Mouse (Mus musculus) macrophage (primary cell): Measurements from ENCODE around the gene Pttg1ip. TPM values are rescaled to one million over a fixed set of nuclear protein-coding genes. Genes with fewer than 3 reads are reported as not detected.

ENCODE experiments used
- H3K27ac ChIP-seq: fragments of 350-480 bp; formaldehyde crosslinking; 2 replicates; pipeline ENCODE4 v1.9.0; 2021
- H3K36me3 ChIP-seq: fragments of 350-480 bp; formaldehyde crosslinking; 2 replicates; pipeline ENCODE4 v1.9.0; 2021; ENCODE audit errors: inconsistent target
- H3K4me3 ChIP-seq: fragments of 350-480 bp; formaldehyde crosslinking; 2 replicates; pipeline ENCODE4 v1.9.0; 2021; ENCODE audit errors: inconsistent target
- H3K79me2 ChIP-seq: fragments of 350-480 bp; formaldehyde crosslinking; 2 replicates; pipeline ENCODE4 v1.9.0; 2021; ENCODE audit errors: inconsistent target
- WGBS: methylation state at CpG from one replicate; pipeline ENCODE4 v1.1.7; 2026; ENCODE audit warnings: inconsistent platforms; ENCODE audit not compliant: missing documents; 5-methylcytosine and 5-hydroxymethylcytosine counted together
- polyA plus RNA-seq: library from polyadenylated mRNA; stranded (reverse); fragments of 250-400 nt; gene quantifications from 3 replicates; pipeline ENCODE4 v1.2.4, GENCODE M21; 2018; ENCODE audit warnings: inconsistent platforms

The Pttg1ip gene
- polyA plus RNA-seq, 1 experiment from 2014 or later = 102 TPM

DNA sequence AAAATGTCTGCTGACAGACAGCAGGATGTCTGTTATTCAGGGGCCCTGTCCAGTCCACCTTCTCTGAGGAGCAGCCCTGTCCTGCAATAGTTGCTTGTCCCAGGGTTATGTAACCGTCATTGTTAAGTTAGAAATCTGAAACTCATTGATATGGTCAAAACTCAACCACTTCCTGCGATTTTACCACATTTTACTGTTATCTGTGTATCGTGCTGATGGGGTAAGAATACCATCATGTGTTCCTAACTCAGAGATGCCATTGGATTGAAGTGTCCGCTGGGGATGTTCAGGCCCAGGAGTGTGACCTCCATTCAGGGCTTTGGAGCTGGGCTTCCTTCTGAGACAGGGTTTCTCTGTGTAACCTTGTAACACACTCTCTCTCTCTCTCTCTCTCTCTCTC, 26.6 kb upstream of the Pttg1ip start:
- Histone ChIP-seq H3K27ac (no peak overlapping the region), H3K4me3 (no peak overlapping the region), H3K36me3 (peaks cover 68% of the 10 kb centered on the region), H3K79me2 (peaks cover 5% of the 10 kb centered on the region; the same call in 1 of the 2 replicates)
- 37% methylated on average over 4 of the region's 4 CpGs for WGBS

DNA sequence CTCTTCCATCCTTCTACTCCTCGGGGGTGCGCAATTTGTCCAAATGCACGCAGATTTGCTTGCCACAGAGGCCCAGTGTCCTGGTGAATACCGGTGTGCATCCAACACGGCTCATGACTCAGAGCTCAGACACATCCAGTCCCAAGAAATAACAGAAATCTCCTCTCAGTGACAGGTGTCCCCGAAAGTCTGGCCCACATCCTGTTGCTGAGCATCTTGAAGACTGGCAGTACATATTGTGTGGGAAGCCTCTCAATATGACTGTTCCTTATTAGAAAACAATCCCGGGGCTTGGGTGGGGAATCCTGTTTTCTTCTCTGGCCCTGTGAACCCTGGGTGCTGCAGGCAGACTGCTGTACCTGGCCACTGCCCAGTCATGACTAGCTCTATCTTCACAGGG, 24.9 kb upstream of the Pttg1ip start:
- H3K36me3 ChIP-seq = peaks cover 81% of the 10 kb centered on the region
- no peak overlapping the region for H3K4me3 ChIP-seq
- no peak overlapping the region for H3K27ac ChIP-seq
- H3K79me2 ChIP-seq = peaks cover 5% of the 10 kb centered on the region; the same call in 1 of the 2 replicates
- WGBS = 95% methylated on average over 7 of the region's 7 CpGs

DNA sequence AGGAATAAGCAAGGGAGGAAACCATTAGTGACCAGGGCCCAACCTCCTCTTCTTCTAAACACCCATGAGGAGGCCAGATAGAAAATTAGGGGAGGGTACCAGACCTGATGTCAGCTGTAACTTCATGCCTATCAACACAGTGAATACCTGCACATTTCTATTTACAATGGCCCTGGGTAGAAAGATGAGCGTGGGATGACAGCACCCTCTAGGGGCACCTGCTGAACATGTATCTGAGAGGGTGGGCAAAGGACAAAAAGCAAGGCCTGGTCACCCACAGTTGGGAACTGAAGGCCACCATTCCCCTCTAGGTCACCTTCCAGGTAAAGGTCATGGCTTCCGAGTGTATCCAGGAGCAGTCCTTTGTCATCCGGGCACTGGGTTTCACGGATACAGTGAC, 23.9 kb upstream of the Pttg1ip start:
- Histone ChIP-seq H3K36me3 (peaks cover 87% of the 10 kb centered on the region), H3K4me3 (no peak overlapping the region), H3K79me2 (peaks cover 1% of the 10 kb centered on the region; the same call in 1 of the 2 replicates), H3K27ac (no peak overlapping the region)
- WGBS = 98% methylated on average over 4 of the region's 4 CpGs

- H3K36me3 ChIP-seq = peaks cover 93% of the 10 kb centered on the region
- WGBS = 87% methylated on average over 10 of the region's 11 CpGs
- H3K4me3 ChIP-seq = no peak overlapping the region
- no peaks in the 10 kb centered on the region; the same call in 1 of the 2 replicates for H3K79me2 ChIP-seq
- no peak overlapping the region for H3K27ac ChIP-seq
Measured at GRCm38 (mm10) chr10:77560090-77560489, 21.4 kb upstream of the Pttg1ip start.

DNA sequence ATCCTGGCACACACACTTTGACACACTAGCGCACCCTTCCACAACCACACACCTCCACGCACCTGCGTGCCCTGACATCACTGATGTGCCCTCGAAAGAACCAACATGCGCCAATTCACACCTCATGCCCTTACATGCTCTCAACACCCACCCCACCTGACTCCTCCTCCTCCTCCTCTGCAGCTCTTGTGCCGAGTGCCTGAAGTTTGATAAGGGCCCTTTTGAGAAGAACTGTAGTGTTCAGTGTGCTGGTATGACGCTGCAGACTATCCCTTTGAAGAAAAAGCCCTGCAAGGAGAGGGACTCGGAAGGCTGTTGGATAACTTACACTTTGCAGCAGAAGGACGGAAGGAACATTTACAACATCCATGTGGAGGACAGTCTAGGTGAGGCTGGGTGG, 20.7 kb upstream of the Pttg1ip start:
- 98% methylated on average over 8 of the region's 9 CpGs for WGBS
- Histone ChIP-seq H3K36me3 (peaks cover 91% of the 10 kb centered on the region), H3K4me3 (no peak overlapping the region), H3K27ac (no peak overlapping the region), H3K79me2 (no peaks in the 10 kb centered on the region; the same call in 1 of the 2 replicates)

DNA sequence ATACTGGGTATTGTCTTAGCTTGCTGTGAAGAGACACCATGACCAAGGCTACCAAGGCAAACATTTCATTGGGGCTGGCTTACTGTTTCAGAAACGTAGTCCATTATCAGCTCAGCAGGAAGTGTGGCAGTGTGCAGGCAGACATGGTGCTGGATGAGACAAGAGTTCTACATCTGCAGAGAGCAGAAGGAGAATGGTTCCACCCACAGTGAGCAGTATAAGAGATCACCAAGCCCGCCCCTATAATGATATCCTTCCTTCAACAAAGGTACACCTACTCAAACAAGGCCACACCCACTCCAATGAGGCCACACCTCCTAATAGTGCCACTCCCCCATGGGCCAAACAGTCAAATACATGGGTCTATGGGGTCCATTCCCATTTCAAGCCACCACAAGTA, 20.0 kb upstream of the Pttg1ip start:
- H3K79me2 ChIP-seq = no peaks in the 10 kb centered on the region; the same call in 1 of the 2 replicates
- peaks cover 84% of the 10 kb centered on the region for H3K36me3 ChIP-seq
- 84% methylated on average over 2 of the region's 2 CpGs for WGBS
- no peak overlapping the region for H3K4me3 ChIP-seq
- H3K27ac ChIP-seq = no peak overlapping the region

GRCm38 (mm10) chr10:77565005-77565404, 16.5 kb upstream of the Pttg1ip start:
- H3K4me3 ChIP-seq = no peak overlapping the region
- H3K36me3 ChIP-seq = peaks cover 54% of the 10 kb centered on the region
- H3K27ac ChIP-seq = no peak overlapping the region
- no peaks in the 10 kb centered on the region for H3K79me2 ChIP-seq
- WGBS = 89% methylated on average over 8 of the region's 8 CpGs

DNA sequence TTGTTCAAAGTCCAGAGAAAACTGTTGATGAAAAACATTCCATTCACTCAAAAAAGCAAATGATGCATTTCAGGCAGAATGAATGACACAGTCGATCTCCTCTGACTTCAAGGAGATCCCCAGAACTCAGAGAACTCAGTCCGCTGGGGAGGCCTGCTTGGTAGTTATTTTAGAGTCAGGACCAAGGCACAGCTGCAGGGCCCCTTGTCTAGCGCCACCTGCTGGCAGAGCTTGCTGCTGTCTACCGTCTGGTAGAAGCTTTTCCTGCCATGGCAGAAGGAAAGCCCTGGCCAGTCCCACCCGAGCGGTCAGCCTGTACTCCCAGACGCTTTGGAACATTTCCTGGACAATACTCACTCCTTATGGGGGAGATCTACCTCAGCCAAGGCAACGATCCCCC, 14.9 kb upstream of the Pttg1ip start:
- 19% methylated on average over 8 of the region's 8 CpGs for WGBS
- no peaks in the 10 kb centered on the region for H3K79me2 ChIP-seq
- H3K36me3 ChIP-seq = peaks cover 41% of the 10 kb centered on the region
- no peak overlapping the region for H3K27ac ChIP-seq
- no peak overlapping the region for H3K4me3 ChIP-seq

DNA sequence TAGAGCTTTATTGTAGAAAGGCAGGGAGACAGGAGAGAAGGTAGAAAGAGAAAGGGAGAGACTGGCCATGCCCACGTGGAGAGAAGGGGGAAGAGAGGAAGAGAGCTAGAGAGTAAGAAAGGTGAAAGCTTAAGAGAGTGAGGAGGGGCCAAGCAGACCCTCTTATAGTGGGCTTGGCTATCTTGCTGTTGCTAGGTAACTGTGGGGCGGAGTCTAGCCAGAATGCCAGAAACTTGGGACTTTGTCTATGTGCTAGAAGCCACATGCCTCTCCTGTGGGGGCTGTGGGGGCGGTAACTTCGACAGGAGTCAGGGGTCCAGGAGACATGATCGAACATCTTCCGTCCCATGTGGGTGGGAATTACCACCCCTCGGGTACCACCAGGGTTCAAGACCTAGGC, 12.0 kb upstream of the Pttg1ip start:
- WGBS = 84% methylated on average over 7 of the region's 7 CpGs
- H3K79me2 ChIP-seq = no peaks in the 10 kb centered on the region
- no peak overlapping the region for H3K4me3 ChIP-seq
- H3K27ac ChIP-seq = no peak overlapping the region
- H3K36me3 ChIP-seq = peaks cover 17% of the 10 kb centered on the region

DNA sequence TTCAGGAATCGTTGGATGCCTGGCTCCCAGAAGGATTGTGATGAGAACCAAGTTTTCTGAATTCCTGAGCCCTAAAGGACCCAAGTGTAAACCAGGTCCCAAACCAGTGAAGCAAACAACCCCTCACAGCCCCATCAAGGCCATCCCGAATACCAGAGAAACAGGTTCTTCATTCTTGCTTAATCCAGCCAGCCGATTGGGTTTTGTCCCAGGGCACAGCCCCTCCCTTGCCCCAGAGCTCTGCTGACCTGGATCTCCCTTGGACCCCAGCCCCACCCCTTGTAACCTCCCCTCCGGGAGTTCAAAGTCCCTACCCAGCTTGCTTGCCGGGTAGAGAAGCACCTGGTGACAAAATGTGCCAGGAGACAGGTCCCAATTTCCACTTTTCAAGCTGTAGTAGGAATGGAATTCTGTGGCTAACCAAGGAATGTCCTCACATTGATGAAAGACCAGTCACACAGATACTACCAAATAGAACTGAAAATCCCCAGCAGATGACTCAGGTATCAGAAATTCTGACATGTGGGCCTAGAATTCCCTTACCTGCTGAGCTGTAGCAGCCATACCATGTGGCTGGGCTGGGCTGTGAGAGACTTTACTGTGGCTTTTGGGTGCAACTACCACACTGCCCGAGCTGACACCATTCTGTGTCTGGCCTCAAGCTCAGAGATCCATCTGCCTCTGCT, 11.4 kb upstream of the Pttg1ip start:
- Histone ChIP-seq H3K27ac (no peak overlapping the region), H3K79me2 (no peaks in the 10 kb centered on the region), H3K36me3 (peaks cover 10% of the 10 kb centered on the region; the same call in 1 of the 2 replicates), H3K4me3 (no peak overlapping the region)
- WGBS = 92% methylated on average over 6 of the region's 6 CpGs

DNA sequence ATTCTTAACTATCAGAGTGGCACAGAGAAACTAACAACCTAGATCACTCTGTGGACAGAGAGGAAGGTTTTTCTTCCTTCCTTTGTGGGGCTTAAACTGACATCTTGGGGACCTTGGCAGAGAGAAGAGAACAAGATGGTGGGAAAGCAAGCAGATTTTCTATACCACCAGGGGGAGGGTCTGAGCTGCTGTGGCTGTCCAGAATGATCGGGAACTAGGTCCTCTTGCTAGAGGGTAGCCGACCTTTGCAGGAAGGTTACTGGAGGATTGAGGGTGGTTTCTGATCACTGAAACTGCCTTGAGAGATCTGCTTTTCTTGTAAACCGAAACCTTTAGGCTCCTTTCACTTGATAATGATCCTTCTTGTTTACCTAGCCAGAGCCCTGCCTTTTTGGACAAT, 9.3 kb upstream of the Pttg1ip start:
- Histone ChIP-seq H3K36me3 (0 out of 2 replicates have a peak, but pooled peaks cover 9% of the 10 kb centered on the region), H3K79me2 (no peaks in the 10 kb centered on the region), H3K4me3 (no peak overlapping the region), H3K27ac (no peak overlapping the region)
- WGBS = 25% methylated on average over 3 of the region's 3 CpGs

- Histone ChIP-seq H3K79me2 (no peaks in the 10 kb centered on the region), H3K27ac (no peak overlapping the region), H3K36me3 (0 out of 2 replicates have a peak, but pooled peaks cover 9% of the 10 kb centered on the region), H3K4me3 (no peak overlapping the region)
- WGBS = 87% methylated on average over 1 of the region's 1 CpGs
Measured at GRCm38 (mm10) chr10:77573162-77573561, 8.4 kb upstream of the Pttg1ip start.

- H3K4me3 ChIP-seq = no peak overlapping the region
- H3K27ac ChIP-seq = no peak overlapping the region
- peaks cover 33% of the 10 kb centered on the region for H3K79me2 ChIP-seq
- WGBS = 90% methylated on average over 10 of the region's 10 CpGs
- H3K36me3 ChIP-seq = no peaks in the 10 kb centered on the region
Measured at GRCm38 (mm10) chr10:77580027-77580920, 1.2 kb upstream of the Pttg1ip start.

GRCm38 (mm10) chr10:77581023-77581407, 505 bp upstream of the Pttg1ip start:
- Histone ChIP-seq H3K36me3 (no peaks in the 10 kb centered on the region), H3K79me2 (peaks cover 40% of the 10 kb centered on the region), H3K4me3 (peak overlapping the region; percentile 11; the same call in 1 of the 2 replicates), H3K27ac (peak overlapping the region; percentile 42)
- WGBS = 18% methylated on average over 8 of the region's 8 CpGs

DNA sequence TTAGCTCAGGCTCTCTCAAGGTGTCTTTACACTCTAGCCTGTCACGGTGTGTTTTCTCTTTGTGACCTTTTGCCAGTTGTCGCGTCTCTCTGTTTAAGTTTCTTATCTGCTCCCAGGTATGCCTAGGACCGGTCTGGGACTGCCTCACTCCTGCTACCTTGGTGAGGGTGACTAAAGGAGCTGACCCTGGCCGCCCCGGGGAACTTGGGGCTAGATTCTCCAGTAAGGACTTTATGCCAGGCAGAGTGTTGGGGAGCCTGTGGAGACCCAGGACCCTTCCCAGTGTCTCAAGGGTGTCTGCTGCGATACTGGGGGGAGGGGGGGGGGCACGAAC, 732 bp downstream of the Pttg1ip start:
- peak overlapping the region; percentile 33 for H3K27ac ChIP-seq
- H3K79me2 ChIP-seq = peaks cover 53% of the 10 kb centered on the region
- peak overlapping the region; percentile 69 for H3K4me3 ChIP-seq
- WGBS = 15% methylated on average over 6 of the region's 8 CpGs
- peaks cover 7% of the 10 kb centered on the region; the same call in 1 of the 2 replicates for H3K36me3 ChIP-seq
